Mouse (Mus musculus): ENCODE measurements around the gene Lcn12. TPM values are rescaled to one million over a fixed set of nuclear protein-coding genes. Genes with fewer than 3 reads are reported as not detected.

Lcn12 gene
- polyA plus RNA-seq, 1 experiment: not detected

- WGBS: 88% methylated on average over 14 of the region's 14 CpGs
- Histone ChIP-seq H3K36me3 (ENCODE audit: control insufficient read depth, insufficient read depth, low read length) (no peaks in the 10 kb centered on the region), H3K27ac (ENCODE audit: insufficient read depth, low read depth, low read length) (no peak overlapping the region)
These were observed 51.0 kb downstream of the Lcn12 start for GRCm38 (mm10) chr2:25442682-25443081.

DNA sequence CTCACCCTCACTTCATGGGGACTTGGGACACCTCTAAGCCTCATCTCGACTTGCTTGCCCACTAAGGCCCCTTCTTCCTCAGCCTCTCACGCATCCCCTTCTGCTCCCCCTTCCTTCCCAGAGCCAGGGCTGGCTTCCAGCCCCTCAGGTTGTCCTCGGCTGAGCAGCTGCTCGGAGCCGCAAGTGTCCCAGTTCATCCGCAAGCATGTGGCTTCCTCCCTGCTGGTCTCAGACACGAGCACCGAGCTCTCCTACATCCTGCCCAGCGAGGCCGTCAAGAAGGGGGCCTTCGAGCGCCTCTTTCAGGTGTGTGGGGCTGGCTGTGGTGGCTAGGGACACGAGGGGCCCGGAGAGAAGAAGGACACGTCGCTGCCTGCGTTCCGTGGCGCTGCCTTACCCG lies 52.6 kb downstream of the Lcn12 start:
- H3K27me3 ChIP-seq (replicated peaks; ENCODE audit: control insufficient read depth, insufficient read depth, low read length): no peaks in the 10 kb centered on the region
- H3K4me1 ChIP-seq (ENCODE audit: control insufficient read depth, insufficient read depth, low read length): no peaks in the 10 kb centered on the region
- H3K4me3 ChIP-seq (ENCODE audit: insufficient read depth, low read depth, low read length): no peak overlapping the region
- H3K27ac ChIP-seq (ENCODE audit: insufficient read depth, low read depth, low read length): no peak overlapping the region
- DNase-seq: no peak
- 84% methylated on average over 20 of the region's 20 CpGs for WGBS
- no peaks in the 10 kb centered on the region for H3K36me3 ChIP-seq (ENCODE audit: control insufficient read depth, insufficient read depth, low read length)
- no peak for TF ChIP-seq POLR2A (IDR thresholded peaks at IDR 0.05; ENCODE audit: low read depth, low read length)
- no peak for TF ChIP-seq CTCF (conservative IDR thresholded peaks at IDR 0.05; ENCODE audit: insufficient read depth, insufficient read length, low read depth, low read length)

More at GRCm38 (mm10) chr2:25442682-25443081, 51.0 kb downstream of the Lcn12 start:
- Histone ChIP-seq H3K27me3 (replicated peaks; ENCODE audit: control insufficient read depth, insufficient read depth, low read length) (no peaks in the 10 kb centered on the region), H3K4me3 (ENCODE audit: insufficient read depth, low read depth, low read length) (no peak overlapping the region), H3K4me1 (ENCODE audit: control insufficient read depth, insufficient read depth, low read length) (no peaks in the 10 kb centered on the region)
- TF ChIP-seq CTCF (conservative IDR thresholded peaks at IDR 0.05; ENCODE audit: insufficient read depth, insufficient read length, low read depth, low read length) (no peak), POLR2A (IDR thresholded peaks at IDR 0.05; ENCODE audit: low read depth, low read length) (no peak)
- no peak for DNase-seq

Other genes with a start within 250 kb of the Lcn12 start
- 13.0 and 15.2 TPM in 2 replicates for gene AL732309.1, start 247.0 kb downstream of the Lcn12 start, polyA plus RNA-seq (2012; rRNA removed)
- gene Tmem203, start 238.5 kb downstream of the Lcn12 start, polyA plus RNA-seq (2012; rRNA removed): 48.9 and 50.7 TPM in 2 replicates
- 81.0 and 85.4 TPM in 2 replicates for gene Tprn, start 231.3 kb downstream of the Lcn12 start, polyA plus RNA-seq (2012; rRNA removed)
- gene Ssna1, start 221.5 kb downstream of the Lcn12 start, polyA plus RNA-seq (2012; rRNA removed): 46.2 and 48.8 TPM in 2 replicates
- gene Anapc2, start 221.4 kb downstream of the Lcn12 start, polyA plus RNA-seq (2012; rRNA removed): 82.6 and 92.3 TPM in 2 replicates
- gene Tmem210, start 205.8 kb downstream of the Lcn12 start, polyA plus RNA-seq (2012; rRNA removed): not detected in 2 replicates
- 2.7 and 3.0 TPM in 2 replicates for gene Lrrc26, start 204.0 kb downstream of the Lcn12 start, polyA plus RNA-seq (2012; rRNA removed)
- gene Grin1, start 174.7 kb downstream of the Lcn12 start, polyA plus RNA-seq (2012; rRNA removed): 0.34 and 0.41 TPM in 2 replicates
- 16.6 and 19.6 TPM in 2 replicates for gene Man1b1, start 161.6 kb downstream of the Lcn12 start, polyA plus RNA-seq (2012; rRNA removed)
- gene Dpp7, start 137.6 kb downstream of the Lcn12 start, polyA plus RNA-seq (2012; rRNA removed): 167 and 171 TPM in 2 replicates
- 125 and 133 TPM in 2 replicates for gene Uap1l1, start 128.2 kb downstream of the Lcn12 start, polyA plus RNA-seq (2012; rRNA removed)
- 0.20 and 0.34 TPM in 2 replicates for gene Sapcd2, start 121.6 kb downstream of the Lcn12 start, polyA plus RNA-seq (2012; rRNA removed)
- gene Entpd2, start 98.0 kb downstream of the Lcn12 start, polyA plus RNA-seq (2012; rRNA removed): 18.8 and 23.8 TPM in 2 replicates
- 73.7 and 99.5 TPM in 2 replicates for gene Npdc1, start 94.6 kb downstream of the Lcn12 start, polyA plus RNA-seq (2012; rRNA removed)
- gene Fut7, start 70.6 kb downstream of the Lcn12 start, polyA plus RNA-seq (2012; rRNA removed): 0.19 and 0.80 TPM in 2 replicates
- 51.0 and 64.0 TPM in 2 replicates for gene Abca2, start 65.2 kb downstream of the Lcn12 start, polyA plus RNA-seq (2012; rRNA removed)
- 104 and 130 TPM in 2 replicates for gene Clic3, start 37.1 kb downstream of the Lcn12 start, polyA plus RNA-seq (2012; rRNA removed)
- gene Paxx, start 32.8 kb downstream of the Lcn12 start, polyA plus RNA-seq (2012; rRNA removed): 49.0 and 53.2 TPM in 2 replicates
- 47.2 and 51.6 TPM in 2 replicates for gene Ptgds, start 23.9 kb downstream of the Lcn12 start, polyA plus RNA-seq (2012; rRNA removed)
- gene Fbxw5, start 6.8 kb upstream of the Lcn12 start, polyA plus RNA-seq (2012; rRNA removed): 39.6 and 48.4 TPM in 2 replicates
- 20.6 and 22.0 TPM in 2 replicates for gene C8g, start 7.8 kb upstream of the Lcn12 start, polyA plus RNA-seq (2012; rRNA removed)
- 14.8 and 15.3 TPM in 2 replicates for gene Traf2, start 53.0 kb upstream of the Lcn12 start, polyA plus RNA-seq (2012; rRNA removed)
- gene Edf1, start 63.9 kb upstream of the Lcn12 start, polyA plus RNA-seq (2012; rRNA removed): 195 and 198 TPM in 2 replicates
- gene Mamdc4, start 80.9 kb upstream of the Lcn12 start, polyA plus RNA-seq (2012; rRNA removed): 1.3 and 2.3 TPM in 2 replicates
- gene Phpt1, start 81.3 kb upstream of the Lcn12 start, polyA plus RNA-seq (2012; rRNA removed): 74.9 and 92.3 TPM in 2 replicates
- gene Ajm1, start 87.8 kb upstream of the Lcn12 start, polyA plus RNA-seq (2012; rRNA removed): 0.36 and 0.62 TPM in 2 replicates
- gene Rabl6, start 114.6 kb upstream of the Lcn12 start, polyA plus RNA-seq (2012; rRNA removed): 53.8 and 58.9 TPM in 2 replicates
- 0.03 TPM in 1 of 2 replicates, not detected in the other for gene Ccdc183, start 123.8 kb upstream of the Lcn12 start, polyA plus RNA-seq (2012; rRNA removed)
- gene Tmem141, start 128.1 kb upstream of the Lcn12 start, polyA plus RNA-seq (2012; rRNA removed): 37.7 and 43.2 TPM in 2 replicates
- gene Fcna, start 134.1 kb upstream of the Lcn12 start, polyA plus RNA-seq (2012; rRNA removed): 1.7 and 3.4 TPM in 2 replicates
- gene Lcn8, start 159.2 kb upstream of the Lcn12 start, polyA plus RNA-seq (2012; rRNA removed): not detected in 2 replicates
- not detected in 2 replicates for gene Lcn5, start 164.0 kb upstream of the Lcn12 start, polyA plus RNA-seq (2012; rRNA removed)
- gene Lcn6, start 182.9 kb upstream of the Lcn12 start, polyA plus RNA-seq (2012; rRNA removed): not detected in 2 replicates
- gene Lcn10, start 188.8 kb upstream of the Lcn12 start, polyA plus RNA-seq (2012; rRNA removed): not detected in 2 replicates
- not detected in 2 replicates for gene Obp2a, start 206.1 kb upstream of the Lcn12 start, polyA plus RNA-seq (2012; rRNA removed)
- 14.0 and 14.2 TPM in 2 replicates for gene Bmyc, start 212.8 kb upstream of the Lcn12 start, polyA plus RNA-seq (2012; rRNA removed)
- gene Obp2b, start 243.1 kb upstream of the Lcn12 start, polyA plus RNA-seq (2012; rRNA removed): not detected in 2 replicates

Data from kidney, adult 2 months (tissue).